Mouse (Mus musculus) myocyte (in vitro differentiated cells): Measurements from ENCODE around the gene Akip1.

Experiments used
- CEBPB ChIP-seq: IDR thresholded peaks from 2 replicates; pipeline ENCODE4 v1.6.1; 2011; ENCODE audit warnings: mild to moderate bottlenecking, moderate library complexity; ENCODE audit not compliant: poor library complexity, insufficient read depth, severe bottlenecking
- POLR2A ChIP-seq: IDR thresholded peaks from one replicate; pipeline ENCODE4 v1.6.1; 2011; ENCODE audit warnings: low read depth, mild to moderate bottlenecking, control low read depth, moderate library complexity; ENCODE audit not compliant: insufficient read length
- TCF12 ChIP-seq: IDR thresholded peaks from one replicate; pipeline ENCODE4 v1.6.1; 2011; ENCODE audit warnings: mild to moderate bottlenecking, control low read depth; ENCODE audit not compliant: poor library complexity, insufficient read depth, severe bottlenecking
- USF1 ChIP-seq: IDR thresholded peaks from one replicate; pipeline ENCODE4 v1.6.1; 2011; ENCODE audit warnings: low read depth, mild to moderate bottlenecking, control low read depth, moderate library complexity

GRCm38 (mm10) chr7:109734806-109735205 is 31.3 kb downstream of the Akip1 start:
- TF ChIP-seq TCF12 (no peak), CEBPB (no peak), POLR2A (no peak), USF1 (no peak)
